Mouse (Mus musculus): ENCODE measurements around the gene Gpx5. TPM values are rescaled to one million over a fixed set of nuclear protein-coding genes. Genes with fewer than 3 reads are reported as not detected.

Gene Gpx5
- polyA plus RNA-seq (2016; fragmentation: Nextera tagmentation; extraction: Ambion mirVana) = not detected in 2 replicates

- no peak for DNase-seq (ENCODE audit: low spot score)
Measured at GRCm38 (mm10) chr13:21292631-21293030, at the start of gene Gpx5. Gpx5 (minus strand) TSS chr13:21292731.

DNA sequence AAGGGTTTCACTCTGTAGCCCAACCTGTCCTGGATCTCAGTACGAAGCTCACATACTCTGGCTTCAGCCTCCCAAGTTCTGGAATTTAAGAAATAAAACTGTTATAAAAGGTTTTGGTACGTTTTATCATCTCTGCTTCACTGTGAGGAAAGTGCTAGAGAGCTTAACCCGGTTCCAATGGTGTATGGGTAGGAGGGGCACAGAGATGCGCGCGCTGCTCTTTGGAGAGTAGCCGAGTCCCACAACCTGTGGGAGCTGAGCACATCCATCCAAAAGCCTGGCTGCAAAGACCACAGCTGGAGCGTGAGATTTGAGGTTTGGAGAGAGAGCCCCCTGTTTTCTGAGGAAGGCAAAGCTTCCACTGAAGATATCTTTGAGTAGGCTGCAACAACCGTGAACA is 34.9 kb upstream of the Gpx5 start:
- peak; percentile 58 for DNase-seq (ENCODE audit: low spot score)
- Histone ChIP-seq H3K36me3 (no peaks in the 10 kb centered on the region), H3K4me1 (peaks cover 15% of the 10 kb centered on the region), H3K9me3 (replicated peaks) (no peaks in the 10 kb centered on the region), H3K27me3 (ENCODE audit: low read depth, poor library complexity, severe bottlenecking) (peaks cover 13% of the 10 kb centered on the region), H3K4me3 (peak overlapping the region; percentile 60), H3K27ac (replicated peaks) (no peak overlapping the region)
- WGBS = 2% methylated on average over 9 of the region's 9 CpGs

More at GRCm38 (mm10) chr13:21292631-21293030, at the start of gene Gpx5:
- 94% methylated on average over 6 of the region's 6 CpGs for WGBS
- H3K27ac ChIP-seq (replicated peaks) = no peak within 1 kb of the TSS
- no peaks in the 10 kb centered on the region for H3K9me3 ChIP-seq (replicated peaks)
- no peaks in the 10 kb centered on the region for H3K36me3 ChIP-seq
- H3K4me3 ChIP-seq = no peak within 1 kb of the TSS
- no peaks in the 10 kb centered on the region for H3K27me3 ChIP-seq (ENCODE audit: low read depth, poor library complexity, severe bottlenecking)
- H3K4me1 ChIP-seq = no peaks in the 10 kb centered on the region

- WGBS = under 1% methylated on average over 24 of the region's 24 CpGs
- no peaks in the 10 kb centered on the region for H3K36me3 ChIP-seq
- peak overlapping the region; percentile 60 for H3K4me3 ChIP-seq
- peaks cover 20% of the 10 kb centered on the region for H3K4me1 ChIP-seq
- DNase-seq (ENCODE audit: low spot score) = peak; percentile 86
- peak overlapping the region; percentile 63 for H3K27ac ChIP-seq (replicated peaks)
- H3K27me3 ChIP-seq (ENCODE audit: low read depth, poor library complexity, severe bottlenecking) = peaks cover 13% of the 10 kb centered on the region
- H3K9me3 ChIP-seq (replicated peaks) = no peaks in the 10 kb centered on the region
Measured at GRCm38 (mm10) chr13:21326657-21327211, 34.2 kb upstream of the Gpx5 start.

DNA sequence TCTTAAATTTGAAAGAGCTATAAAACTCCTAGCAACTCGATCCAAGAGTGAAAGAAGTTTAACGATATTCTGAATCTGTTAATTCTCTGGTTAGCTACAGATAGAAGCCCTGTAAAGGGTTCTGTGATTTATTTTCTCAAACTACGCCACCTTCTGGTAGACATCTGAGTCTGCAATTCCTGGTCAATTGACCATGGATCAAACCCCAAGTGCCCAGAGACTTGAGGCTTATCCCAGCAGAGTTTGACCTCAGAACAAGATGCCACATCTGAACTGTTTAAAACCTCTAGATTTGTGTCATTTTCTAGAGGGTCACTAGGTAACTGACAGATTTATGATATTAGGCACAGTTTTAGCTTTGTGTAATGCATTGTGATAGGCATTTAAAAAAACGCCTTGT is 33.7 kb upstream of the Gpx5 start:
- H3K36me3 ChIP-seq = no peaks in the 10 kb centered on the region
- no peaks in the 10 kb centered on the region for H3K9me3 ChIP-seq (replicated peaks)
- H3K4me3 ChIP-seq = peak overlapping the region; percentile 60
- H3K27ac ChIP-seq (replicated peaks) = no peak overlapping the region
- peak; percentile 29 for DNase-seq (ENCODE audit: low spot score)
- peaks cover 20% of the 10 kb centered on the region for H3K4me1 ChIP-seq
- H3K27me3 ChIP-seq (ENCODE audit: low read depth, poor library complexity, severe bottlenecking) = peaks cover 13% of the 10 kb centered on the region
- 17% methylated on average over 4 of the region's 4 CpGs for WGBS

DNA sequence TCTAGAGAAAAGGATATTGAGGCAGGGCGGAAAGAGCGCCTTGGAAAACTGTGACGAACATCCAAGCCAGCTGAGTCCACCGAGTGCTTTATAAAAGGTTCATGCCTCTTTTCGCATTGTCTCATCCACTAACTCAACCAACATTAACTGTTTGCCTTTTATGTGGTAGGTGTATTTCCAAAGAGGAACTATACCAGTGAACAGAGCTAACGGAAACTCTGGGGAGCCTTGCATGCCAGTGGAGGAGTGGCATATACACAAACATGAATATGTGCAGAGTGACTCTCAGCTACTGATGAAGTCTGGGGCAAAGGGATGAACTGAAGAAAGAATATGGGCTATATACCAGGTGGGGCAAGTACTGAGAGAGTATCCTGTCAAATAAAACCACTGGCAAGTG is 30.9 kb upstream of the Gpx5 start:
- Histone ChIP-seq H3K9me3 (replicated peaks) (no peaks in the 10 kb centered on the region), H3K4me3 (peak overlapping the region; percentile 55), H3K27me3 (ENCODE audit: low read depth, poor library complexity, severe bottlenecking) (peaks cover 7% of the 10 kb centered on the region), H3K36me3 (no peaks in the 10 kb centered on the region), H3K4me1 (peaks cover 20% of the 10 kb centered on the region), H3K27ac (replicated peaks) (no peak overlapping the region)
- 63% methylated on average over 6 of the region's 6 CpGs for WGBS
- DNase-seq (ENCODE audit: low spot score) = no peak

DNA sequence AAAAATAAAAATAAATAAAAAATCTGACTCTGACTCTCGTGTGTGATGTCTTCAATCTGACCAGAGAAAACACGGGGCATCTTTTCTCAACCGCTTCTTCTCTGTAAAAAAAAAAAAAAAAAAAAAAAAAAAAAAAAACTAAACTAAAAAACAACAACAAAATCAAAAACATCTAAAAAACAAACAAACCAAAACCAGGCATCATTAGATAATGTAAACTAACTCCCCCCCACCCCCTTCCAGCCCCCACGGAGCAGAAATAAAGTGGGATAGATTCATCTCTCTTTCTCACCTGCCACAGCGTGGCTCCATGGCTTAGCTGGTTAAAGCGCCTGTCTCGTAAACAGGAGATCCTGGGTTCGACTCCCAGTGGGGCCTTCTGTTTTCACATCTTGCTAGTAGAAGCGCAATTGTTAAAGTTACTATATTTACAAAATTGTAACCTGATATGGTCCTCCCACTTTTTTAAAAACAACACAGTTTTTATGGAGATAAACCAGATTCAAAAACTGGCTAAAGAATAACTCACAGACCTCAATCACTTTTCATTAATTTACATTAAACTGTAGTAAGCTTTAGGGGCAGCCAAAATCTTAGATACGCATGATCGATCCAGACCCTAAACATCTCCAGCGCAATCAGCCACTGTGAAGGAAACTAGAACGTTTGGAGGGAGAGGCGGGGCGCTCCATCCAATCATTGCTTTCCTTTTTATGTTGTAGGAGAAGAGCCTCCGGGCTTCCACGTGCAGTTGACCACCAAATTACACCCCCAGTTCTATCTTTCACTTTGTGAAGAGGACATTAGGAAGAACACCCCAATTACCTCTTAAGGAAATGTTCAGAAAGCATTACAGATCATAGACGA is 30.2 kb upstream of the Gpx5 start:
- Histone ChIP-seq H3K4me3 (peak overlapping the region; percentile 55), H3K36me3 (no peaks in the 10 kb centered on the region), H3K27me3 (ENCODE audit: low read depth, poor library complexity, severe bottlenecking) (0 out of 2 replicates have a peak, but pooled peaks cover under 1% of the 10 kb centered on the region), H3K27ac (replicated peaks) (no peak overlapping the region), H3K9me3 (replicated peaks) (no peaks in the 10 kb centered on the region), H3K4me1 (peaks cover 18% of the 10 kb centered on the region)
- 12% methylated on average over 18 of the region's 18 CpGs for WGBS
- DNase-seq (ENCODE audit: low spot score) = peak; percentile 66

GRCm38 (mm10) chr13:21321890-21322494 is 29.5 kb upstream of the Gpx5 start:
- Histone ChIP-seq H3K4me3 (peak overlapping the region; percentile 55), H3K4me1 (peaks cover 11% of the 10 kb centered on the region), H3K36me3 (no peaks in the 10 kb centered on the region), H3K9me3 (replicated peaks) (no peaks in the 10 kb centered on the region), H3K27me3 (ENCODE audit: low read depth, poor library complexity, severe bottlenecking) (no peaks in the 10 kb centered on the region), H3K27ac (replicated peaks) (0 out of 2 replicates have a peak overlapping the region, but pooled peaks have one; percentile 28)
- 2% methylated on average over 18 of the region's 18 CpGs for WGBS
- peak; percentile 53 for DNase-seq (ENCODE audit: low spot score)

DNA sequence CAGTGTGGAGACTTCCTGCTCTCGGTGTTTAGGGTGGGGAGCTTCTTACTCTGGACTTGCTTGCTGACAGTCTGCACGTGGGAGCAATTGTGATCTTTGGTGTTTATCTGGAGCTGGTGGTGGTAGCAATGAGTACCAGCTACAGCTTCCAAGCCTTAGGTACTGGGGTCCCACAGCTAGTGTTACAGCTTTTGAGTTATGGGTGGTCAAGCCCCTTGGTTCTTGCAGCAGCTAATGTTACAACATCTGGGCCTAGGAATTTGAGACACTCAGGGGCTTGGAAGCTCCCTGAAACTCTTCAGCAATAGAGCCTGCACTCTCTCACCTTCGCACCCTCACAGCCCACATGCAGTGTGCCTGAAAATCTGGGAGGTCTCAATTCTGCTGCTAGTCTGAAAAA is 27.7 kb upstream of the Gpx5 start:
- Histone ChIP-seq H3K4me1 (peaks cover 11% of the 10 kb centered on the region), H3K27me3 (ENCODE audit: low read depth, poor library complexity, severe bottlenecking) (no peaks in the 10 kb centered on the region), H3K4me3 (no peak overlapping the region), H3K27ac (replicated peaks) (no peak overlapping the region), H3K9me3 (replicated peaks) (no peaks in the 10 kb centered on the region), H3K36me3 (no peaks in the 10 kb centered on the region)
- 77% methylated on average over 3 of the region's 3 CpGs for WGBS
- no peak for DNase-seq (ENCODE audit: low spot score)

GRCm38 (mm10) chr13:21313903-21314302 is 21.4 kb upstream of the Gpx5 start:
- WGBS = 87% methylated on average over 4 of the region's 4 CpGs
- H3K4me3 ChIP-seq = no peak overlapping the region

GRCm38 (mm10) chr13:21312854-21313253 is 20.3 kb upstream of the Gpx5 start:
- Histone ChIP-seq H3K27me3 (ENCODE audit: low read depth, poor library complexity, severe bottlenecking) (no peaks in the 10 kb centered on the region), H3K4me3 (no peak overlapping the region), H3K4me1 (peaks cover 4% of the 10 kb centered on the region; the same call in 1 of the 2 replicates), H3K27ac (replicated peaks) (no peak overlapping the region), H3K9me3 (replicated peaks) (no peaks in the 10 kb centered on the region), H3K36me3 (no peaks in the 10 kb centered on the region)
- 59% methylated on average over 3 of the region's 5 CpGs for WGBS
- no peak for DNase-seq (ENCODE audit: low spot score)

More at GRCm38 (mm10) chr13:21313903-21314302, 21.4 kb upstream of the Gpx5 start:
- DNase-seq (ENCODE audit: low spot score) = no peak
- peaks cover 4% of the 10 kb centered on the region; the same call in 1 of the 2 replicates for H3K4me1 ChIP-seq
- no peaks in the 10 kb centered on the region for H3K27me3 ChIP-seq (ENCODE audit: low read depth, poor library complexity, severe bottlenecking)
- no peak overlapping the region for H3K27ac ChIP-seq (replicated peaks)
- H3K36me3 ChIP-seq = no peaks in the 10 kb centered on the region
- no peaks in the 10 kb centered on the region for H3K9me3 ChIP-seq (replicated peaks)

- Histone ChIP-seq H3K4me3 (no peak within 1 kb of the TSS), H3K36me3 (no peaks in the 10 kb centered on the region), H3K4me1 (peaks cover 4% of the 10 kb centered on the region; the same call in 1 of the 2 replicates), H3K27me3 (ENCODE audit: low read depth, poor library complexity, severe bottlenecking) (no peaks in the 10 kb centered on the region), H3K9me3 (replicated peaks) (no peaks in the 10 kb centered on the region), H3K27ac (replicated peaks) (no peak within 1 kb of the TSS)
- 20% methylated on average over 3 of the region's 3 CpGs for WGBS
- DNase-seq (ENCODE audit: low spot score) = no peak
Measured at GRCm38 (mm10) chr13:21311926-21312325, 19.4 kb upstream of the Gpx5 start, which contains the start of gene Gpx6. Gpx6 (plus strand) TSS chr13:21312125.

GRCm38 (mm10) chr13:21309788-21310187 is 17.3 kb upstream of the Gpx5 start:
- H3K4me1 ChIP-seq = peaks cover 4% of the 10 kb centered on the region; the same call in 1 of the 2 replicates
- DNase-seq (ENCODE audit: low spot score) = no peak
- no peak overlapping the region for H3K27ac ChIP-seq (replicated peaks)
- H3K9me3 ChIP-seq (replicated peaks) = no peaks in the 10 kb centered on the region
- WGBS = 85% methylated on average over 2 of the region's 2 CpGs
- H3K4me3 ChIP-seq = no peak overlapping the region
- H3K36me3 ChIP-seq = no peaks in the 10 kb centered on the region
- no peaks in the 10 kb centered on the region for H3K27me3 ChIP-seq (ENCODE audit: low read depth, poor library complexity, severe bottlenecking)
